Mouse (Mus musculus): Measurements from ENCODE around the gene Klhl3. TPM values are rescaled to one million over a fixed set of nuclear protein-coding genes. Genes with fewer than 3 reads are reported as not detected.

The Klhl3 gene
- polyA plus RNA-seq, 1 experiment from 2014 or later, result 9.6 TPM

DNA sequence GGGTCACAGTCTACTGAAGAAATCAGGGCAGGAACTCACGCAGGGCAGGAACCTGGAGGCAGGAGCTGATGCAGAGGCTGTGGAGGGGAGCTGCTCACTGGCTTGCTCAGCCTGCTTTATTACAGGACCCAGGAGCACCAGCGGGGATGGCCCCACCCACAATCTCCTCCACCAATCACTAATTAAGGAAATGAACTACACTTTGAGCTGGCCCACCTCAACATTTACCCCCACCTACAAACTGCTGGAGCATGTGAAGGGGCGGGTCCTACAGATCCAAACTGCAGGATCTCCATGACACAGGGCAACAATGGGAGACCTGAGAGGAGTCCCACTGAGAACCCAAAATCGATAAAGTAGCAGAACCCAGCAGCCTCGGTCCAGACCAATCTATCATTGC is 64.3 kb downstream of the Klhl3 start:
- ATAC-seq (replicated peaks; ENCODE audit: extremely low read depth, insufficient read depth, low FRiP score), result no peak
- no peak overlapping the region for H3K4me3 ChIP-seq (ENCODE audit: low read length)
- no peak overlapping the region for H3K9ac ChIP-seq (ENCODE audit: low read length)
- WGBS, result 70% methylated on average over 5 of the region's 5 CpGs
- H3K4me1 ChIP-seq (ENCODE audit: control insufficient read depth, insufficient read depth, low read length), result no peaks in the 10 kb centered on the region
- no peaks in the 10 kb centered on the region for H3K27me3 ChIP-seq (ENCODE audit: control insufficient read depth, insufficient read depth, low read length)
- peaks cover 11% of the 10 kb centered on the region for H3K9me3 ChIP-seq (replicated peaks; ENCODE audit: control insufficient read depth, low read length)
- peaks cover 8% of the 10 kb centered on the region for H3K36me3 ChIP-seq (ENCODE audit: control insufficient read depth, insufficient read depth)
- no peak overlapping the region for H3K27ac ChIP-seq (ENCODE audit: low read length)
- no peak overlapping the region for H3K4me2 ChIP-seq (ENCODE audit: low read depth, low read length)

DNA sequence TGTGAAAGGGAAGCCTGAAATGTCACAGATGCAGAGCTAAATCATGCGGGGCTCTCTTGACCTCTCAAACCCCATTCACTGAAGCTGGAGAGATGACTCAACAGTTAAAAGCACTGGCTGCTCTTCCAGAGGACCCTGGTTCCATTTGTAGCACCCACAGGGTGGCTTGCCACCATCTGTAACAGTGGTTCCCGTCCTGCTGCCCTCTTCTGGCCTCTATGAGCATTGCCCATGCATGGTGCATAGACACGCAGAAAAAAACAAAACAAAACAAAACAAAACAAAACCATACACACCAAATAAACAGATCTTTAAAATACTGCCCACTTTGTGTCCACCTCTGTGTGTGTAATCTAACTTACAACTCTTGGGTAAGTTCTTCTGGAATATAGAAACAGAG is 65.3 kb downstream of the Klhl3 start:
- Histone ChIP-seq H3K4me1 (ENCODE audit: control insufficient read depth, insufficient read depth, low read length) (no peaks in the 10 kb centered on the region), H3K36me3 (ENCODE audit: control insufficient read depth, insufficient read depth) (peaks cover 8% of the 10 kb centered on the region), H3K9ac (ENCODE audit: low read length) (no peak overlapping the region), H3K4me3 (ENCODE audit: low read length) (no peak overlapping the region), H3K27me3 (ENCODE audit: control insufficient read depth, insufficient read depth, low read length) (no peaks in the 10 kb centered on the region), H3K27ac (ENCODE audit: low read length) (no peak overlapping the region), H3K9me3 (replicated peaks; ENCODE audit: control insufficient read depth, low read length) (peaks cover 11% of the 10 kb centered on the region), H3K4me2 (ENCODE audit: low read depth, low read length) (no peak overlapping the region)
- ATAC-seq (replicated peaks; ENCODE audit: extremely low read depth, insufficient read depth, low FRiP score), result no peak
- 88% methylated on average over 3 of the region's 3 CpGs for WGBS

DNA sequence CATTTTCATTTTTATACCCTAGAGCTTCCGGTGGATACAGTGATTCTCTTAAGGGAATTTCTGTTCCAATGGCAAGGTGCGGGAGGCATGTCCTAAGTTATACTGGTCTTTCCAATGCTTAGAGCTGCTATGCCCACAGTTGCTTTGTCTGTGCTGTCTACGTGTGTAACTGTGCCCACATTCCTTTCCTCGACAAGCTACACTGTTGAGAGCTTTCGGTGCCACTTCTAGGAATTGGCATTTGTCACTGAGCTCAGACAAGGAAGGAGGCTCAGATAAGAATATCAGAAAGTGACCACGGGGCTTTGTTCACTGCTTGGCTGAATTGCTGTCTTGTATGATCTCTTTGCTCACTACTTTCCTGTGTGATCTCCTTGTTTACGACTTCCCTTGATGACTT is 67.2 kb downstream of the Klhl3 start:
- H3K27me3 ChIP-seq (ENCODE audit: control insufficient read depth, insufficient read depth, low read length), result no peaks in the 10 kb centered on the region
- H3K4me2 ChIP-seq (ENCODE audit: low read depth, low read length), result no peak overlapping the region
- ATAC-seq (replicated peaks; ENCODE audit: extremely low read depth, insufficient read depth, low FRiP score), result peak; percentile 83
- no peak overlapping the region for H3K9ac ChIP-seq (ENCODE audit: low read length)
- H3K9me3 ChIP-seq (replicated peaks; ENCODE audit: control insufficient read depth, low read length), result peaks cover 5% of the 10 kb centered on the region; the same call in 1 of the 2 replicates
- H3K36me3 ChIP-seq (ENCODE audit: control insufficient read depth, insufficient read depth), result peaks cover 3% of the 10 kb centered on the region; the same call in 1 of the 2 replicates
- H3K27ac ChIP-seq (ENCODE audit: low read length), result peak overlapping the region; percentile 59
- H3K4me1 ChIP-seq (ENCODE audit: control insufficient read depth, insufficient read depth, low read length), result no peaks in the 10 kb centered on the region
- no peak overlapping the region for H3K4me3 ChIP-seq (ENCODE audit: low read length)
- WGBS, result 55% methylated on average over 7 of the region's 7 CpGs

DNA sequence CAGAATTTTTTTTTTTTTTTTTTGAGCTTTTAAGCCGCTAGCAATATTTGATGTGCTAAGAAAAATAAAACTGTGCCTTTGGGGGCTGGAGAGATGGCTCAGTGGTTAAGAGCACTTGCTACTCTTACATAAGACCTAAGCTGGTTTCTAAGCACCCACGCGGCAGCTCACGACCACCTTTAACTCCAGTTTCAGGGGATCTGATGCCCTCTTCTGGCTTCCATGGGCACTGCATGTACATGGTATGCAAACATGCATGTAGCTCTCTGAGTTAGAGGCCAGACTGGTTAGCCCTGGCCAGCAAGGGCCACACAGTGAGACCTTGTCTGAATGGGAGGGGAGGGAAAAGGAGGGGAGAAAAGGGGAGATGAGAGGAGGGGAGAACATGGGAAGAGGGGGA is 68.1 kb downstream of the Klhl3 start:
- ATAC-seq (replicated peaks; ENCODE audit: extremely low read depth, insufficient read depth, low FRiP score), result no peak
- WGBS, result 59% methylated on average over 4 of the region's 4 CpGs
- Histone ChIP-seq H3K9ac (ENCODE audit: low read length) (no peak overlapping the region), H3K4me1 (ENCODE audit: control insufficient read depth, insufficient read depth, low read length) (peaks cover 4% of the 10 kb centered on the region; the same call in 1 of the 2 replicates), H3K36me3 (ENCODE audit: control insufficient read depth, insufficient read depth) (peaks cover 8% of the 10 kb centered on the region; the same call in 1 of the 2 replicates), H3K27ac (ENCODE audit: low read length) (no peak overlapping the region), H3K27me3 (ENCODE audit: control insufficient read depth, insufficient read depth, low read length) (no peaks in the 10 kb centered on the region), H3K4me3 (ENCODE audit: low read length) (no peak overlapping the region), H3K4me2 (ENCODE audit: low read depth, low read length) (no peak overlapping the region), H3K9me3 (replicated peaks; ENCODE audit: control insufficient read depth, low read length) (peaks cover 5% of the 10 kb centered on the region; the same call in 1 of the 2 replicates)

DNA sequence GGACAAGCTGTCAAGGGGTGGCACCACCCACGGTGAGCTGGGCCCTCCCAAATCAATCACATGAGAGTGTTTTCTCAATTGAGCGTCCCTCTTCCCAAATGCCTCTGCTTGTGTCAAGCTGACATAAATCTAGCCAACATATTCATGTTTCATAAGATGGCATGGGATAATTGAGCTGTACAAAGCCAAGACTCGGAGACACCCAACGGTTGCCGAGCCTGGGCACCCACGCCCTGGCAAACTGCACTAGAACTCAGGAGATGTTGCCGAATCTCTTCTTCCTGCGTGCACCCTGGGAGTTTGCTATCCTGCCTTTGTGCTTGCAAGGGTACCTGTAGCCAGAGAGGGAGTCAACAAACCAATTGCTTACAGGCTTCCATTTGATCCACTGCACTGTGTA is 70.1 kb downstream of the Klhl3 start:
- Histone ChIP-seq H3K9ac (ENCODE audit: low read length) (no peak overlapping the region), H3K9me3 (replicated peaks; ENCODE audit: control insufficient read depth, low read length) (peaks cover 5% of the 10 kb centered on the region; the same call in 1 of the 2 replicates), H3K27me3 (ENCODE audit: control insufficient read depth, insufficient read depth, low read length) (no peaks in the 10 kb centered on the region), H3K36me3 (ENCODE audit: control insufficient read depth, insufficient read depth) (peaks cover 8% of the 10 kb centered on the region; the same call in 1 of the 2 replicates), H3K4me2 (ENCODE audit: low read depth, low read length) (no peak overlapping the region), H3K27ac (ENCODE audit: low read length) (no peak overlapping the region), H3K4me3 (ENCODE audit: low read length) (no peak overlapping the region), H3K4me1 (ENCODE audit: control insufficient read depth, insufficient read depth, low read length) (peaks cover 10% of the 10 kb centered on the region; the same call in 1 of the 2 replicates)
- ATAC-seq (replicated peaks; ENCODE audit: extremely low read depth, insufficient read depth, low FRiP score), result no peak
- 89% methylated on average over 8 of the region's 8 CpGs for WGBS

DNA sequence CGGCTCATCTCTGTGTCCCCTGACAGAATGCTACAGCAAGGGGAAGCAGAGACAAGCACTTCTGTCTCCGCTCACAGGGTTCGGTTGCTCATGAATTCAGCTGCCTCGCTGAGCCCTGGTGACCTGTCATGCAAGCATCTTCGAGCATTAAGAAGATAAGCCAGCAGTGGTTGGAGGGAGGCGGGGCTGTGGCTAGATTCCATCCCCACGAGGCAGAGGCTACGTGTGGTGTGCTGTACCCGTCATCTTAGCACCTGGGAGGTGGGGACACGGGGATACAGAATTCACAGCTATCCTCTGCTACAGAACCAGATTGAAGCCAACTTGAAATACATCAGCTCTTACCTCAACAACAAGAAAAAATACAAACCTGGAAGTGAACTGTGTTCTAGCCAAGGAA is 73.3 kb downstream of the Klhl3 start:
- ATAC-seq (replicated peaks; ENCODE audit: extremely low read depth, insufficient read depth, low FRiP score), result peak; percentile 82

DNA sequence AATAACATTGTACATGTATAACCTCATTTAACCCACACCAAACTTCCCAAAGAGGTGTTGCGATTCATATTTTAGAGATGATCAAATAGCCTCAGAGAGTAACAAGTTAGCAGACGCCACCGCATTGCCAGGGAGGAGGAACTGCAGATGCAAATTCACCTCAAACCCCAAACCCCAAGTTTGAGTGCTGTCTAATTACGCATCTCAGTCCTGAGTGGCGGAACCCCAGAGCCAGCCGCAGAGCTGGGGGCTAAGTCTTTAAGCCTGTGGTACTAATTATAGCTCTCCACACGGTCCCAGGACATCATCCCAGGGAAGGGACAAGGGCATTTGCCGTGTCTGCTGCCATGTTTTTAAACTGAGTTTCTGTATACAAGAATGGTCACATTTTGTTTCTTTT is 75.9 kb downstream of the Klhl3 start:
- no peak overlapping the region for H3K4me3 ChIP-seq (ENCODE audit: low read length)
- 56% methylated on average over 8 of the region's 8 CpGs for WGBS
- H3K9me3 ChIP-seq (replicated peaks; ENCODE audit: control insufficient read depth, low read length), result no peaks in the 10 kb centered on the region
- peaks cover 26% of the 10 kb centered on the region for H3K4me1 ChIP-seq (ENCODE audit: control insufficient read depth, insufficient read depth, low read length)
- 0 out of 2 replicates have a peak, but pooled peaks cover 6% of the 10 kb centered on the region for H3K36me3 ChIP-seq (ENCODE audit: control insufficient read depth, insufficient read depth)
- no peaks in the 10 kb centered on the region for H3K27me3 ChIP-seq (ENCODE audit: control insufficient read depth, insufficient read depth, low read length)
- H3K9ac ChIP-seq (ENCODE audit: low read length), result no peak overlapping the region
- H3K4me2 ChIP-seq (ENCODE audit: low read depth, low read length), result no peak overlapping the region
- ATAC-seq (replicated peaks; ENCODE audit: extremely low read depth, insufficient read depth, low FRiP score), result no peak
- H3K27ac ChIP-seq (ENCODE audit: low read length), result peak overlapping the region; percentile 13; the same call in 1 of the 2 replicates

More for the DNA sequence above, 73.3 kb downstream of the Klhl3 start:
- Histone ChIP-seq H3K4me3 (ENCODE audit: low read length) (no peak overlapping the region), H3K4me2 (ENCODE audit: low read depth, low read length) (peak overlapping the region; percentile 34; the same call in 1 of the 2 replicates), H3K36me3 (ENCODE audit: control insufficient read depth, insufficient read depth) (0 out of 2 replicates have a peak, but pooled peaks cover 6% of the 10 kb centered on the region), H3K27ac (ENCODE audit: low read length) (peak overlapping the region; percentile 83), H3K9ac (ENCODE audit: low read length) (0 out of 2 replicates have a peak overlapping the region, but pooled peaks have one; percentile 14), H3K9me3 (replicated peaks; ENCODE audit: control insufficient read depth, low read length) (no peaks in the 10 kb centered on the region), H3K4me1 (ENCODE audit: control insufficient read depth, insufficient read depth, low read length) (peaks cover 23% of the 10 kb centered on the region), H3K27me3 (ENCODE audit: control insufficient read depth, insufficient read depth, low read length) (no peaks in the 10 kb centered on the region)
- 26% methylated on average over 10 of the region's 10 CpGs for WGBS

DNA sequence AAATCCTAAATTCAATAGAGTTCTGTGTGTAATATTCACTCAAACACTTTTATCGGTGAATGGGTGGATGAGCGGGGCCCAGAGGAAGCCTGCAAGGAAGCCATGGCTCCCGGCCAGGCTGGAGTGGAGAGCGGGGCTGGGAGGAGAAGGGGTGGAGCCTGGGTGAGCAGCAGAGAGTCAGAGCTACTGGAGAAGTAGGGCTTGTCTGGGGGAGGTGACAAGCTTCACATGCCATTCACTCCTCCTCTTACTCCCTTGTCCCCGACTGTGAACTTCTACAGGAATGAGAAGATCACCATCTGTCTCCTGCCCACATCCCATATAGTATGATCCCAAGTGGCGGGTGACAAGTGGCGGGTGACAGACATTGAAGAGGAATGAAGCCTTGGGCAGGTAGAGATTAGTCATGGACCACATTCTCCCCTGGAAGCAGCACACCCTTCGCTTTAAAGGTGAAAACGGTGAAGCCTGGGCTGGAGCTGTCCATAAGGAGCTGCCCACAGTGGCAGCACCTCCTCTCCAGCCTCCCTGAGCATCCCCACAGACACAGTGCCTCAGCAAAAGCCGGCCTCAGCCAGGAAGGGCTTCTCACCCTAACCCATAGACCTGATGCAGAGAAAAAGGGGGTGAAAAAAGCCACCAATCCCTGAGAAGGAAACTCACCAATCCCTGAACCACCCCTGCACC is 77.8 kb downstream of the Klhl3 start:
- H3K4me3 ChIP-seq (ENCODE audit: low read length), result no peak overlapping the region
- WGBS, result 27% methylated on average over 10 of the region's 10 CpGs
- H3K9ac ChIP-seq (ENCODE audit: low read length), result peak overlapping the region; percentile 46; the same call in 1 of the 2 replicates
- peaks cover 25% of the 10 kb centered on the region for H3K4me1 ChIP-seq (ENCODE audit: control insufficient read depth, insufficient read depth, low read length)
- no peaks in the 10 kb centered on the region for H3K36me3 ChIP-seq (ENCODE audit: control insufficient read depth, insufficient read depth)
- H3K27me3 ChIP-seq (ENCODE audit: control insufficient read depth, insufficient read depth, low read length), result no peaks in the 10 kb centered on the region
- ATAC-seq (replicated peaks; ENCODE audit: extremely low read depth, insufficient read depth, low FRiP score), result peak; percentile 86
- H3K4me2 ChIP-seq (ENCODE audit: low read depth, low read length), result peak overlapping the region; percentile 26; the same call in 1 of the 2 replicates
- H3K27ac ChIP-seq (ENCODE audit: low read length), result peak overlapping the region; percentile 77
- no peaks in the 10 kb centered on the region for H3K9me3 ChIP-seq (replicated peaks; ENCODE audit: control insufficient read depth, low read length)

DNA sequence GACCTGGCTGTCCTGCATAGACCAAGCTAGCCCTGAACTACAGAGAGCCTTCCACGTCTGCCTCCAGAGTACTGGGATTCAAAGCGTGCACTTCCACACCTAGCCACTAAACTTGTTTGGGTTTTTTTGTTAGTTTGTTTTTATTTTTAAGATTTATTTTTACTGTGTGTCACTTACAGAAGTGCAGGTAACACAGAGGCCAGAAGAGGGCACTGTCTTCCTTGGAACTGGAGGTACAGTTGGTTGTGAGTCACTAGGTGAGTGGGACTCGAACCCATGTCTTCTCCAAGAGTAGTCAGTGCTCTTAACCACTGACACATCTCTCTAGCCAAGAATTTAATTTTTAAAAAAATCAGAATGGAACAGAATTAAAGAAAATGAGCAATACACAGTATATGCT is 78.4 kb downstream of the Klhl3 start:
- Histone ChIP-seq H3K9me3 (replicated peaks; ENCODE audit: control insufficient read depth, low read length) (no peaks in the 10 kb centered on the region), H3K4me2 (ENCODE audit: low read depth, low read length) (no peak overlapping the region), H3K27me3 (ENCODE audit: control insufficient read depth, insufficient read depth, low read length) (no peaks in the 10 kb centered on the region), H3K9ac (ENCODE audit: low read length) (no peak overlapping the region), H3K4me3 (ENCODE audit: low read length) (no peak overlapping the region), H3K27ac (ENCODE audit: low read length) (peak overlapping the region; percentile 77), H3K4me1 (ENCODE audit: control insufficient read depth, insufficient read depth, low read length) (peaks cover 19% of the 10 kb centered on the region), H3K36me3 (ENCODE audit: control insufficient read depth, insufficient read depth) (no peaks in the 10 kb centered on the region)
- no peak for ATAC-seq (replicated peaks; ENCODE audit: extremely low read depth, insufficient read depth, low FRiP score)
- WGBS, result 86% methylated on average over 3 of the region's 3 CpGs
